Mouse (Mus musculus): ENCODE data around the gene Afmid. TPM values are rescaled to one million over a fixed set of nuclear protein-coding genes. Genes with fewer than 3 reads are reported as not detected.
"Not testable (repeated sequence)": the region's sequence is repeated elsewhere in the genome, so short reads cannot be mapped to it uniquely, and the experiment has no call there.

The Afmid gene
- total RNA-seq, 2 experiments from 2014 or later = 4.7 to 6.1 TPM

- no peak for DNase-seq (ENCODE audit: low spot score in 2 of 2)
Observed at GRCm38 (mm10) chr11:117823411-117823810, 2.3 kb upstream of the Afmid start.

GRCm38 (mm10) chr11:117824060-117824969 is 1.4 kb upstream of the Afmid start:
- DNase-seq (ENCODE audit: low spot score in 2 of 2) = peak; percentile 77 to 78

- no peak for DNase-seq (ENCODE audit: low spot score in 2 of 2)
Observed at GRCm38 (mm10) chr11:117826164-117826563, 440 bp downstream of the Afmid start.

GRCm38 (mm10) chr11:117826916-117827315 is 1.2 kb downstream of the Afmid start:
- no peak for DNase-seq (ENCODE audit: low spot score in 2 of 2)

GRCm38 (mm10) chr11:117827386-117827785 is 1.7 kb downstream of the Afmid start:
- no peak for DNase-seq (ENCODE audit: low spot score in 2 of 2)

GRCm38 (mm10) chr11:117828149-117828887 is 2.6 kb downstream of the Afmid start:
- DNase-seq (ENCODE audit: low spot score in 2 of 2) = no peak

- no peak for DNase-seq (ENCODE audit: low spot score in 2 of 2)
Observed at GRCm38 (mm10) chr11:117828888-117829604, 3.3 kb downstream of the Afmid start.

GRCm38 (mm10) chr11:117829671-117830215 is 4.0 kb downstream of the Afmid start:
- DNase-seq (ENCODE audit: low spot score in 2 of 2) = no peak

GRCm38 (mm10) chr11:117830401-117830800 is 4.7 kb downstream of the Afmid start:
- no peak for DNase-seq (ENCODE audit: low spot score in 2 of 2)

GRCm38 (mm10) chr11:117832086-117832969 is 6.6 kb downstream of the Afmid start:
- DNase-seq (ENCODE audit: low spot score in 2 of 2) = peak; percentile 52 to 76

- not testable (repeated sequence) for DNase-seq (ENCODE audit: low spot score in 2 of 2)
Observed at GRCm38 (mm10) chr11:117833509-117833908, 7.8 kb downstream of the Afmid start.

- DNase-seq (ENCODE audit: low spot score in 2 of 2) = no peak
Observed at GRCm38 (mm10) chr11:117834086-117834485, 8.4 kb downstream of the Afmid start.

- DNase-seq (ENCODE audit: low spot score in 2 of 2) = no peak
Observed at GRCm38 (mm10) chr11:117836306-117836705, 10.6 kb downstream of the Afmid start.

GRCm38 (mm10) chr11:117838572-117838971 is 12.8 kb downstream of the Afmid start:
- DNase-seq (ENCODE audit: low spot score in 2 of 2) = no peak

- no peak for DNase-seq (ENCODE audit: low spot score in 2 of 2)
Observed at GRCm38 (mm10) chr11:117839021-117839420, 13.3 kb downstream of the Afmid start.

- DNase-seq (ENCODE audit: low spot score in 2 of 2) = no peak
Observed at GRCm38 (mm10) chr11:117840910-117841309, 15.2 kb downstream of the Afmid start.

GRCm38 (mm10) chr11:117843434-117843833 is 17.7 kb downstream of the Afmid start:
- DNase-seq (ENCODE audit: low spot score in 2 of 2) = no peak

GRCm38 (mm10) chr11:117844997-117845396 is 19.3 kb downstream of the Afmid start:
- no peak for DNase-seq (ENCODE audit: low spot score in 2 of 2)

- DNase-seq (ENCODE audit: low spot score in 2 of 2) = no peak
Observed at GRCm38 (mm10) chr11:117845651-117846050, 19.9 kb downstream of the Afmid start.

GRCm38 (mm10) chr11:117846640-117847039 is 20.9 kb downstream of the Afmid start:
- no peak for DNase-seq (ENCODE audit: low spot score in 2 of 2)

Data from adrenal gland, adult 18-20 months (tissue).